In the genomic region with DNA sequence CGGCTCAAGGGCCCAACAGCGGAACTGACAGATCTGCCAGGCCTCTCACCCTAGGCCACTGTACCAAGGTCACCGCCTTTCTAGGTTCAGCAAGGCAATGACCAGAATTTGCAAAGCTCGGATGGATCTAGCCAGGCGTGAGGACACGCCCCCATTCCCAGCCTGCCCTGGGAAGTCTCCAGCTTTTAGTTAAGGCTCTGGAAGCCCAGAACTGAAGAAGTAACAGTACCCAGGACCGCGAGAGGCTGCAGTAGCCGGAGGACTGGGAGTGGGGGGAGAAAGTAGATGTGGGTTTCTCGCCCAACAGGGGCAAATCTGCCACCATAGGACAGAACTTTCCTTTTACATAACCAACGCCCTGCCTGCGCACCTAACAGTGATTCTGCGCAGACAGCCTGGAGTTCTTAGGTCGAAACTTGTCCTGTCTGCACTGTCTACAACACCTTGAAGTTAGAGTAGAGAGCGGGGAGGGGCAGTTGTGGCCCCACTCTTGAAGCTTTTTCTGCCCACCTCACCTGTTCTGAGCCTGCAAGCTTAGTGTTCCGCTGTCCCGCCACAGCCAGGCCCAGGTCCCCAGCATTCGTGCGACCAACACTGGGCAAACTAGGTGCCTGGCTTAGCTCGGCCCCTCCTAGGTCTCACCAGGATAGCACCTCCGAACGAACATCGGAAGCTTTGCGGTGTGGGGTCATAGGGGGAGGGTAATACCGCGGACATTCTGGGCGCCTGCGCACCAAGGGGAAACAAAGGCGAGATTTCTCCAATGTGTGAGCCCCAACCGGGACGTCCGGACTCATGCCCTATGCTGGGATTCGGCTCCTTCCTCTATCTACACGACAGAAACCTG, we compare ENCODE assay signal across 9 mouse cellular contexts. TPM values are rescaled to one million over a fixed set of nuclear protein-coding genes. Genes with fewer than 3 reads are reported as not detected.
DNase-seq lines count a peak whose midpoint lies in the region; ATAC-seq lines count a peak whose summit lies in the region.
"Had no signal": no experiment of that assay in that cellular context is flagged by ENCODE, and none has a peak within 500 bp of the region (broad histone marks: within the 10 kb centered on the region; RNA-seq: fewer than 3 reads in every experiment).

No protein-coding gene starts in this region.

- peak overlapping the region; percentile 78 for H3K27ac ChIP-seq in embryonic facial prominence, embryonic 10.5 days (replicated peaks)
- H3K27ac ChIP-seq in hindbrain, embryonic 10.5 days, result peak overlapping the region; percentile 80
- H3K27ac ChIP-seq in limb, embryonic 13.5 days, result no peak overlapping the region
- H3K27ac ChIP-seq in midbrain, embryonic 15.5 days, result no peak overlapping the region

- no peaks in the 10 kb centered on the region for H3K9me3 ChIP-seq in embryonic facial prominence, embryonic 10.5 days
- H3K9me3 ChIP-seq in hindbrain, embryonic 10.5 days, result no peaks in the 10 kb centered on the region
- no peaks in the 10 kb centered on the region for H3K9me3 ChIP-seq in limb, embryonic 13.5 days
- no peaks in the 10 kb centered on the region for H3K9me3 ChIP-seq in midbrain, embryonic 15.5 days
- H3K9me3 ChIP-seq: megakaryocyte, embryonic 14.5 days had no signal

- peak overlapping the region; percentile 63 for H3K4me3 ChIP-seq in embryonic facial prominence, embryonic 10.5 days
- peak overlapping the region; percentile 61 for H3K4me3 ChIP-seq in hindbrain, embryonic 10.5 days
- H3K4me3 ChIP-seq in limb, embryonic 13.5 days, result peak overlapping the region; percentile 58
- H3K4me3 ChIP-seq in midbrain, embryonic 15.5 days, result peak overlapping the region; percentile 51
- H3K4me3 ChIP-seq: megakaryocyte, embryonic 14.5 days had no signal

- H3K9ac ChIP-seq in limb, embryonic 13.5 days, result peak overlapping the region; percentile 77
- H3K9ac ChIP-seq in midbrain, embryonic 15.5 days, result peak overlapping the region; percentile 32

- no peaks in the 10 kb centered on the region for H3K36me3 ChIP-seq in embryonic facial prominence, embryonic 10.5 days (replicated peaks)
- no peaks in the 10 kb centered on the region for H3K36me3 ChIP-seq in hindbrain, embryonic 10.5 days
- H3K36me3 ChIP-seq in limb, embryonic 13.5 days, result no peaks in the 10 kb centered on the region
- H3K36me3 ChIP-seq in midbrain, embryonic 15.5 days (replicated peaks), result no peaks in the 10 kb centered on the region

- no peak for ATAC-seq in limb, embryonic 13.5 days (ENCODE audit: low FRiP score, low read depth)
- ATAC-seq in midbrain, embryonic 15.5 days (replicated peaks), result peak; percentile 26; the same call in 1 of the 2 replicates

- WGBS in embryonic facial prominence, embryonic 10.5 days, result 2% methylated on average over 34 of the region's 34 CpGs
- WGBS in hindbrain, embryonic 10.5 days, result 1% methylated on average over 34 of the region's 34 CpGs
- WGBS in limb, embryonic 13.5 days, result 2% methylated on average over 34 of the region's 34 CpGs
- 4% methylated on average over 34 of the region's 34 CpGs for WGBS in midbrain, embryonic 15.5 days

- peak; percentile 85 for DNase-seq in ES-CJ7 (ENCODE audit: low read depth, low spot score)
- peak; percentile 58 for DNase-seq in embryonic facial prominence, embryonic 10.5 days (ENCODE audit: low spot score)
- DNase-seq in hindbrain, embryonic 10.5 days (ENCODE audit: low spot score), result peak; percentile 58
- DNase-seq in thymus, postnatal 0 days (ENCODE audit: low spot score), result no peak
- DNase-seq in ovary, adult 18-20 months (ENCODE audit: low spot score), result no peak
- DNase-seq in right cerebral cortex, postnatal 14 days, result no peak

- H3K4me2 ChIP-seq in limb, embryonic 13.5 days (replicated peaks), result peak overlapping the region; percentile 89
- peak overlapping the region; percentile 93 for H3K4me2 ChIP-seq in midbrain, embryonic 15.5 days

- H3K27me3 ChIP-seq in embryonic facial prominence, embryonic 10.5 days (replicated peaks; ENCODE audit: low read depth, poor library complexity, severe bottlenecking), result peaks cover 75% of the 10 kb centered on the region
- peaks cover 67% of the 10 kb centered on the region for H3K27me3 ChIP-seq in hindbrain, embryonic 10.5 days (ENCODE audit: insufficient read depth, poor library complexity, severe bottlenecking)
- peaks cover 76% of the 10 kb centered on the region for H3K27me3 ChIP-seq in limb, embryonic 13.5 days
- peaks cover 62% of the 10 kb centered on the region for H3K27me3 ChIP-seq in midbrain, embryonic 15.5 days (replicated peaks)

- peaks cover 44% of the 10 kb centered on the region for H3K4me1 ChIP-seq in embryonic facial prominence, embryonic 10.5 days
- peaks cover 51% of the 10 kb centered on the region for H3K4me1 ChIP-seq in hindbrain, embryonic 10.5 days (replicated peaks)
- peaks cover 48% of the 10 kb centered on the region for H3K4me1 ChIP-seq in limb, embryonic 13.5 days
- H3K4me1 ChIP-seq in midbrain, embryonic 15.5 days, result peaks cover 52% of the 10 kb centered on the region

RNA-seq across cellular contexts. Expression of a gene that starts 3.7 kb away (rescaled TPM):
- polyA plus RNA-seq in embryonic facial prominence, embryonic 10.5 days (2016; fragmentation: Nextera tagmentation; extraction: Ambion mirVana), result 3.9 and 4.4 TPM in 2 replicates
- polyA plus RNA-seq in hindbrain, embryonic 10.5 days (2016; fragmentation: Nextera tagmentation; extraction: Ambion mirVana), result 3.1 and 3.7 TPM in 2 replicates
- 4.1 and 4.5 TPM in 2 replicates for polyA plus RNA-seq in limb, embryonic 13.5 days (2015; fragmentation: Nextera tagmentation; extraction: Ambion mirVana)
- polyA plus RNA-seq in midbrain, embryonic 15.5 days (2015; fragmentation: Nextera tagmentation; extraction: Ambion mirVana), result 0.87 and 1.1 TPM in 2 replicates
- 0.45 and 0.49 TPM in 2 replicates for polyA plus RNA-seq in thymus, postnatal 0 days (2015; fragmentation: Nextera tagmentation; extraction: Ambion mirVana)

Comparison
In these comparisons a context has a peak if more than half of its experiments do, and no peak if none do; other contexts are left out.
1. DNase-seq: peak in ES-CJ7 (single experiment), embryonic facial prominence, embryonic 10.5 days (single experiment) and hindbrain, embryonic 10.5 days (single experiment); none in thymus, postnatal 0 days (single experiment), ovary, adult 18-20 months (single experiment) and right cerebral cortex, postnatal 14 days (single experiment).
2. H3K27ac ChIP-seq: peak in embryonic facial prominence, embryonic 10.5 days (single experiment) and hindbrain, embryonic 10.5 days (single experiment); none in limb, embryonic 13.5 days (single experiment) and midbrain, embryonic 15.5 days (single experiment).
3. Peak in every context shown above with its lines, with median percentiles within 50 percentile points of each other: H3K4me3 ChIP-seq.